Mouse (Mus musculus) embryonic facial prominence, embryonic 10.5 days (tissue): ENCODE data around the gene Akr1c18. TPM values are rescaled to one million over a fixed set of nuclear protein-coding genes. Genes with fewer than 3 reads are reported as not detected.
"Not testable (repeated sequence)": the region's sequence is repeated elsewhere in the genome, so short reads cannot be mapped to it uniquely, and the experiment has no call there.

ENCODE experiments used
- DNase-seq: peaks from one replicate; pipeline ENCODE4 v3.0.0-alpha.2; 2017; ENCODE audit warnings: low spot score
- H3K27ac ChIP-seq: fragments of 300-500 bp; sonication (generic); replicated peaks from 2 replicates; pipeline ENCODE4 v1.5.1; 2016; ENCODE audit warnings: mild to moderate bottlenecking
- H3K27me3 ChIP-seq: fragments of 300-500 bp; sonication (generic); replicated peaks from 2 replicates; pipeline ENCODE4 v1.6.1; 2016; ENCODE audit warnings: low read depth, mild to moderate bottlenecking; ENCODE audit not compliant: poor library complexity, severe bottlenecking
- H3K36me3 ChIP-seq: fragments of 300-500 bp; sonication (generic); replicated peaks from 2 replicates; pipeline ENCODE4 v1.6.1; 2016; ENCODE audit warnings: mild to moderate bottlenecking, moderate library complexity
- H3K4me1 ChIP-seq: fragments of 300-500 bp; sonication (generic); 2 replicates; pipeline ENCODE4 v1.6.1; 2016
- H3K4me3 ChIP-seq: fragments of 300-500 bp; sonication (generic); 2 replicates; pipeline ENCODE4 v1.5.1; 2016; ENCODE audit warnings: mild to moderate bottlenecking, moderate library complexity
- H3K9me3 ChIP-seq: fragments of 300-500 bp; sonication (generic); 2 replicates; pipeline ENCODE4 v1.6.1; 2016; ENCODE audit warnings: mild to moderate bottlenecking
- WGBS: fragments of 180-500 bp; shearing (Covaris S2); methylation state at CpG from one replicate; pipeline ENCODE4 v1.1.7; 2016; 5-methylcytosine and 5-hydroxymethylcytosine counted together
- polyA plus RNA-seq: library from polyadenylated mRNA; unstranded; fragments of >200 nt; fragmentation: Nextera tagmentation; extraction: Ambion mirVana; gene quantifications from 2 replicates; pipeline ENCODE4 v1.2.1, GENCODE M21; 2016

Gene Akr1c18
- polyA plus RNA-seq = not detected in 2 replicates

DNA sequence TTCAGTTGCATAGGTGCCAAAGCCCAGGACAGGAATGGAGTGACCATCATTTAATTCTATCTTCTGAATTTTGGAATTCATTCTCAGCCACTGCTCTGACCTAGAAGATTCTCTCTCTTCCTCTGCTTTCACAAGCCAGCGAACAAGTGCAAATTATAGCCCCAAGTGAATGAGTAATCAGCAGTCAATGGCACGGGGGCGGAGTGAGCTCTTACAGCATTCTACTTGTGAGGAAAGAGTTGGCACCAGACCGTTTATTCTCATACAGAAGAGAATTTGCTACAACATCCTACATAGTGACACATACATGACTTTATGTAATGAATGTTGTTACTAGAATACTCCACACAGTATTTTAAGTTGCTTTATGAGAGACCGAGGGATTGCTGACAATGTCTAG, at the start of gene Akr1c18:
Akr1c18 (minus strand) TSS at position 137 of the 400 bp plus-strand sequence.
- H3K27ac ChIP-seq = no peak within 1 kb of the TSS

DNA sequence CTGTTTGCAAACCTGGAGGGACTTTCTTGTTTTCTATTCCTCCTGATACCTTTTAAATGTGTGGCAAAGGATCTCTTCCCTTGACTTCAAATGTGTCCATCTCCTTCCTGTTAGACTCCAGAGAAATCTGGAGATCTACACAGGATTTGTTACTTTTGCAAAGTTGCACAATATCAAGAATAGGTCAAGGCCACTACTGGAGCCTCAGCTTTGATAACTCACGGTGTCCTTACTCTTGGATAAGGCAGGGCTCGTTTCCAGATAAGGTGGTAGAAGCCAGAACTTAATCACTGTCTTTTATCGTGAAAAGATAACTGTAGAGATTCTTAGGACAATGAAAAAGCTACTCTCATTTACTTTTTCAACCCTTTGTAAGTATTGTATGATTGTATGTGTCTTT, 42.1 kb upstream of the Akr1c18 start:
- H3K27ac ChIP-seq = no peak overlapping the region
- H3K36me3 ChIP-seq = no peaks in the 10 kb centered on the region
- no peaks in the 10 kb centered on the region for H3K9me3 ChIP-seq
- H3K4me1 ChIP-seq = no peaks in the 10 kb centered on the region
- DNase-seq = no peak
- H3K27me3 ChIP-seq = no peaks in the 10 kb centered on the region
- no peak overlapping the region for H3K4me3 ChIP-seq
- WGBS = 85% methylated on average over 3 of the region's 3 CpGs

More for the DNA sequence above, at the start of gene Akr1c18:
- no peaks in the 10 kb centered on the region for H3K36me3 ChIP-seq
- H3K9me3 ChIP-seq = no peaks in the 10 kb centered on the region
- no peaks in the 10 kb centered on the region for H3K27me3 ChIP-seq
- no peak within 1 kb of the TSS for H3K4me3 ChIP-seq
- no peak for DNase-seq
- 84% methylated on average over 5 of the region's 5 CpGs for WGBS
- H3K4me1 ChIP-seq = no peaks in the 10 kb centered on the region

DNA sequence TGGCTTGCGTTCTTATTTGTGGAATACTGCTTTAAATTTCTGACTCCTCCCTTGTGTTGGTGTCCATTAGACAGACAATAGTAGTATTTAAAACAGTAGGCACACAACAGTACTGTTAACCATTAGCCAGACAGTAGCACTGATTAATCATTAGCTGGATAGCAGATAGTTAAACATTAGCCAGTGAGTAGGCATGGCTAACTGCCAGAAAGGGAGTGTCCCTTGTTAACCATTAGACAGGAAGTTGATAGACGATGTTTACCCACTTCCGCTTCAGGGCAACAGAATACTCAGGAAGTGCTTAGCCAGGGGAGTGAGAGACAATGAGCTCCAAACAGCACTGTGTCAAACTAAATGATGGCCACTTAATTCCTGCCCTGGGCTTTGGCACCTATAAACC, 40.5 kb upstream of the Akr1c18 start, which contains the start of gene Akr1c13:
Akr1c13 (plus strand) TSS at position 247 of the 400 bp plus-strand sequence.
- Histone ChIP-seq H3K4me1 (no peaks in the 10 kb centered on the region), H3K27me3 (no peaks in the 10 kb centered on the region), H3K36me3 (no peaks in the 10 kb centered on the region), H3K4me3 (no peak within 1 kb of the TSS), H3K27ac (no peak within 1 kb of the TSS), H3K9me3 (no peaks in the 10 kb centered on the region)
- DNase-seq = no peak
- 62% methylated on average over 3 of the region's 3 CpGs for WGBS

DNA sequence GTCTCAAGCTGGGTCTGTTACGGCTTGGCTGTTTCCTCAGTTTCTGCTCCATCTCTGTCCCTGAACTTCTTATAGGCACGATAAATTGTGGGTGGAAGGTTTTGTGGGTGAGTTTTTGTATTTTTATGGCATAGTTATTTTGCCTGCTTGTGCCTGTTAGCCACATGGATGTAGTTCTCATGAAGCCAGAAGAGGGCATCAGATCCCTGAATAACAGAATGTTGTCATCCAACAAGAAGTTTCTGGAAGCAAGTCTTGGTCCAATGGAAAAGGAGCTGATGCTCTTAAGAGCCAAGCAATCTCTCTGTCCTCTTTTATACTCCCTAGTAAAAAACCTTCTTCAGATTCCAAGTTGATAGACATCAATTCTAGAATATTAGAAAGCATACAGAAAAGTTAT, 37.7 kb upstream of the Akr1c18 start:
- WGBS = 83% methylated on average over 2 of the region's 2 CpGs
- H3K27ac ChIP-seq = no peak overlapping the region
- no peak for DNase-seq
- no peaks in the 10 kb centered on the region for H3K36me3 ChIP-seq
- no peaks in the 10 kb centered on the region for H3K4me1 ChIP-seq
- no peaks in the 10 kb centered on the region for H3K27me3 ChIP-seq
- no peaks in the 10 kb centered on the region for H3K9me3 ChIP-seq
- no peak overlapping the region for H3K4me3 ChIP-seq

DNA sequence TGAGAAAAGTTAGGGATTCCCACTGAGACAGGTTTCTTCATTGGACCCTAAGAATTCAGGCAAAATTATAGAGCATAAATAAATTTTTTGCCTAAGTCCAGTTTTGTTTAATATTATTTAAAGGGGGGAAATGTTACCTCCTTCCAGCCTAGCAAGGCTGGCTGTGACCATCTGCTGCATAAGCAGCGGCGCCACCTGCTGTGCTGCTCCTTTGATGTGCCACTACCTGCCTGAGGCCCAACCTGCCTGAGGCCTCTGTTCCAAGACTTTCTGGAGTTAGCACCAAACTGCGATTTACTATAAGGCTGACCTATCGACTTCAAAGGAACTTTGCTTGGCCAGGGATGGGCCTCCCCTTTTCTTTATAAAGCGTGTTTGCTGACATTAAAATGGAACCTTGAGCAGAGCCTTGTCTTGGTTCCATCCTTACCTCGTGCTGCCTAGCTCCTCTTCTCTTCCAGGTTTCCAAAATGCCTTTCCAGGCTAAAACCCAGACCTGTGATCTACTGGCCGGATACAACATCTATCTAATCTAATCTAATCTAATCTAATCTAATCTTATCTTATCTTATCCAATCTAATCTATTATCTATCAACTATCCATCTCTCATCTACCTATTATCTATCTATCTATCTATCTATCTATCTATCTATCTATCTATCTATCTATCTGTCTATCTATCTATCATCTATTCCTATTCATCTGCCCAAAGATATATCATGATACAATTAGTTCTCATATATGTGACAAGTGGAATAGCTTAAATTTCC, 36.4 kb upstream of the Akr1c18 start:
- H3K4me1 ChIP-seq, H3K36me3 ChIP-seq, H3K27me3 ChIP-seq, H3K27ac ChIP-seq, DNase-seq, H3K4me3 ChIP-seq, H3K9me3 ChIP-seq: not testable (repeated sequence)
- WGBS = 81% methylated on average over 7 of the region's 7 CpGs

- Histone ChIP-seq H3K4me3 (no peak overlapping the region), H3K36me3 (no peaks in the 10 kb centered on the region)
- 58% methylated on average over 9 of the region's 9 CpGs for WGBS
These were observed 32.7 kb upstream of the Akr1c18 start for GRCm38 (mm10) chr13:4183116-4183515.

GRCm38 (mm10) chr13:4181321-4181720, 30.9 kb upstream of the Akr1c18 start:
- H3K27ac ChIP-seq, H3K4me3 ChIP-seq, H3K36me3 ChIP-seq, H3K9me3 ChIP-seq, DNase-seq, H3K27me3 ChIP-seq, H3K4me1 ChIP-seq: not testable (repeated sequence)
- 88% methylated on average over 4 of the region's 4 CpGs for WGBS

More at GRCm38 (mm10) chr13:4183116-4183515, 32.7 kb upstream of the Akr1c18 start:
- no peak for DNase-seq
- Histone ChIP-seq H3K27me3 (no peaks in the 10 kb centered on the region), H3K4me1 (no peaks in the 10 kb centered on the region), H3K27ac (no peak overlapping the region), H3K9me3 (no peaks in the 10 kb centered on the region; the same call in 1 of the 2 replicates)

- H3K4me3 ChIP-seq = no peak overlapping the region
- H3K27me3 ChIP-seq = no peaks in the 10 kb centered on the region
- DNase-seq = no peak
- no peaks in the 10 kb centered on the region for H3K4me1 ChIP-seq
- H3K36me3 ChIP-seq = no peaks in the 10 kb centered on the region
- WGBS = 81% methylated on average over 2 of the region's 2 CpGs
- H3K9me3 ChIP-seq = no peaks in the 10 kb centered on the region
- no peak overlapping the region for H3K27ac ChIP-seq
These were observed 22.5 kb upstream of the Akr1c18 start for GRCm38 (mm10) chr13:4172978-4173377.

DNA sequence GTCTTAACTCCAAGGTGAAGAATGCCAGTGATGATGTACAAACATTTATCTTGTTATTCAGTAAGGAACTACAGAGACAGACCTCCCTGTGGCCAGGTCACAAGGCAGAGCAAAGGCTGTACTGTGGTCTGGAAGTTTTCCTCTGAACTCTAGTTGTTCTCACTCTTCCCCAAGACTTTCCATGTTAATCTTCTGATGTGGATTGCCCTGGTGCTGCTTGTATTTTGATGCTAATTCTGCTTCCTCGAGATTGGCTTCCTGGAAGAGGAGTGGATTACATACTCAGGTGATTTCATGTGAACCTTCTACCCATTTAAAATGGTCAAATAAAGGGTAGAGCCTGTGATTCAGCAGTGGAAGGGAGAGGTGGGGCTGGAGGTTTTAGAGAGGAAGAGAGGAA, 17.6 kb upstream of the Akr1c18 start:
- Histone ChIP-seq H3K4me3 (no peak overlapping the region), H3K9me3 (no peaks in the 10 kb centered on the region), H3K27ac (no peak overlapping the region), H3K4me1 (no peaks in the 10 kb centered on the region), H3K27me3 (no peaks in the 10 kb centered on the region), H3K36me3 (no peaks in the 10 kb centered on the region)
- DNase-seq = no peak
- WGBS = 56% methylated on average over 1 of the region's 1 CpGs

GRCm38 (mm10) chr13:4155286-4155685, 4.8 kb upstream of the Akr1c18 start:
- Histone ChIP-seq H3K36me3 (no peaks in the 10 kb centered on the region), H3K4me3 (no peak overlapping the region), H3K9me3 (no peaks in the 10 kb centered on the region), H3K4me1 (no peaks in the 10 kb centered on the region), H3K27me3 (no peaks in the 10 kb centered on the region), H3K27ac (no peak overlapping the region)
- 71% methylated on average over 2 of the region's 2 CpGs for WGBS
- DNase-seq = no peak

- no peaks in the 10 kb centered on the region for H3K9me3 ChIP-seq
- H3K4me3 ChIP-seq = no peak overlapping the region
- no peaks in the 10 kb centered on the region for H3K36me3 ChIP-seq
- H3K27me3 ChIP-seq = no peaks in the 10 kb centered on the region
- H3K4me1 ChIP-seq = no peaks in the 10 kb centered on the region
- DNase-seq = no peak
- no peak overlapping the region for H3K27ac ChIP-seq
- WGBS = 81% methylated on average over 3 of the region's 3 CpGs
These were observed 3.1 kb upstream of the Akr1c18 start for GRCm38 (mm10) chr13:4153593-4153992.

DNA sequence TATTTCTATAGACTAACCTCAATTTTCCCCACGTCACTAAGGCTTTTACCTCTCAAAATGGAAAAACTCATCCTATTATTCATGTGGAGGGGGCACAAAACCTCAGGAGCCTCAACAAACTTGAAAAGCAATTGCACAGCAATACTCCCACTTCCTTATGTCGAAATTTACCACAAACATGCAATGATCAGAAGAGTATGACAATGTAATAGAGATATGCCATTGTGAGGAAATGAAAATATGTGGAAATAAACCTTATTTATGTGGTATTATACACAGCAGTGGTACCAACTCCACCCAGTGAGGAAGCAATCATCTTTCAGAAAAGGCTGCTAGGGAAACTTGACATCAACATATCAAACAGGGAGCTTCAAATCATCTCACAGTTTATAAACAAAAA, 2.5 kb upstream of the Akr1c18 start:
- Histone ChIP-seq H3K27me3 (no peaks in the 10 kb centered on the region), H3K27ac (no peak overlapping the region), H3K4me1 (no peaks in the 10 kb centered on the region), H3K4me3 (no peak overlapping the region), H3K9me3 (no peaks in the 10 kb centered on the region), H3K36me3 (no peaks in the 10 kb centered on the region)
- WGBS = 77% methylated on average over 2 of the region's 2 CpGs
- DNase-seq = no peak

GRCm38 (mm10) chr13:4144261-4144660, 6.2 kb downstream of the Akr1c18 start:
- WGBS = 84% methylated on average over 1 of the region's 1 CpGs
- Histone ChIP-seq H3K27ac (no peak overlapping the region), H3K9me3 (no peaks in the 10 kb centered on the region), H3K36me3 (no peaks in the 10 kb centered on the region), H3K27me3 (no peaks in the 10 kb centered on the region), H3K4me3 (no peak overlapping the region), H3K4me1 (no peaks in the 10 kb centered on the region)
- no peak for DNase-seq
